Mouse (Mus musculus) right cerebral cortex, adult 18-20 months (tissue): Measurements from ENCODE around the gene Mtg1.
"Not testable (repeated sequence)": the region's sequence is repeated elsewhere in the genome, so short reads cannot be mapped to it uniquely, and the experiment has no call there.

Experiments
- DNase-seq: peaks from one replicate; pipeline ENCODE4 v3.0.0; 2022; ENCODE audit warnings: mixed read lengths

Gene Mtg1

DNA sequence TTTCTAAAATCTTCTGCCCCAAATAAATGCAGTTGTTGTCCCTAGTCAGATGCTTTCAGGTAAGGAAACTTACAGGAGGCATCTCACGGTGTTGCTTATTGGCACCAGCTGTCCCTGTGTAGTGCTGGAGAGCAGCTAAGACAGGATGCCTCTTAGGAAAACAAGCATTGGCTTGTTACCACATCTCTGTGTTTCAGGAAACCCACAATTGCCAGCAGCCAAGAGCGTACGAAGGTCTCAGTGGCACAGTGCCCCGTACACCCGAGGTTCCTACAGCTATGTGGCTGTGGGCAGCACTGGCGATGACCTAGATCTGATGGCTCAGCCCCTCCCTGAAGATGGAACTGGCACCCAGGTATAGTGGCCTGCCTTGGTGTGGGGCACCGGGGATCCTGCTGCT lies 5.2 kb upstream of the Mtg1 start:
- DNase-seq, result not testable (repeated sequence)

DNA sequence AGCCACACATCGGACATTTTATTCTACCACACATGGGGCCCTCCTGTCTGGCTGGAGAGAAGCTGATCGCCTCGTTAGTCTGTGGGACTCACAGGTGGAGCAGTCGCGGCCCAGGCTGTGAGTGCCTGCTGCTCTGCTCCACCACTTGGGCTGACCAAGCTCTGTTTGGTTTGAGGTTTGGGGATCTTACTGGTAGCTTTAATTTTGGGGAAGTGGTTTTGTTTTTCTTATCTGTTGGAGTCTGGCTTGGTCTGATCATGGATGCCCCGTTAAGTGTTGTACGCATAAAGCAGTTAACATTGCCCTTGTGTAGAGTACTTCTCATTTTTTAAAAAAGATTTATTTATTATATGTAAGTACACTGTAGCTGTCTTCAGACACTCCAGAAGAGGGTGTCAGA lies 3.3 kb upstream of the Mtg1 start:
- DNase-seq, result not testable (repeated sequence)

DNA sequence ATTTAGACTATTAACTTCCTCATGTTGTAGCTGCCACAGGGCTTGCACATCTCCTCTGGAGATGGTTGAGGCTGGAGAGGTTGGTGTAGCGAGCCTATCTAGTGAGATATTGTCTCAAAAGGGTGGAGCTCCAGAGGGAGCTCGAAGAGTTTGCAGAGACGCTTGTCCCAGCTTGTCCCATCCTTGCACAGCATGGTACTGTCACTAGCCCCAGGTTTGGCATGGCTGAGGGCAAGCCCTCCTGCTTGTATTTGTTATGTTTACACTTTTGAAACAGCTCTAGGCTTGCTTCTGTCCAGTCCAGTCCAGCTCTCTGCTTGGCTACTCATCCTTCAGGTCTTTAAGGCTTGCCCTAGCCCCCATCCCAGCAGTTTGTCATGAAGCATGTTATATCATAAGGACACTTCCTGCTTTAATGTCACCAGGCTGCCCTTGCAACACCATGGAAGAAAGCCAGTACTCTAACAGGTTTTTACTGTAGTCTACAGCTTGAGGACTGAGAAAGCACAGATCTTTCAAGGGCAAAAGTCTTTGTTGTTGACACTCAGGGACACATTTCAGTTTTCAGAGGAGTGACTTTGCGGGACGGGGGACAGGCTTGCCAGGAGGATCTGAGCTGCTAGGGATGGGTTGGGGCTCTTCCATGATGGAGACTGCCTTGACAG lies 2.1 kb upstream of the Mtg1 start:
- no peak for DNase-seq

DNA sequence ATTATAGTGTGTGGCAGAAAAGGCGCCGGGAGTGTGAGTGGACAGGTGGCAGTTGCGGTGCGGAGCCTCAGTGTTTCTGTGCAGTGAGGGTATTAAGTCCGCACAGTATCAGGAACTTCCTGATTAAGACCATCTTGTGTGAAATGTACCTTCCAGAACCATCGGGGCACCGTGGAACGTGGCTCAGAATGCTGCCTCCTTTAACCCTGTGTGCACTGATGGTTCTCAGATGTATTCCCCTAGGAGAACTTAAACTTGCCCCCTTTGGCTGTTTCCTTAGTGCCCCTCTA lies 602 bp downstream of the Mtg1 start:
- no peak for DNase-seq

DNA sequence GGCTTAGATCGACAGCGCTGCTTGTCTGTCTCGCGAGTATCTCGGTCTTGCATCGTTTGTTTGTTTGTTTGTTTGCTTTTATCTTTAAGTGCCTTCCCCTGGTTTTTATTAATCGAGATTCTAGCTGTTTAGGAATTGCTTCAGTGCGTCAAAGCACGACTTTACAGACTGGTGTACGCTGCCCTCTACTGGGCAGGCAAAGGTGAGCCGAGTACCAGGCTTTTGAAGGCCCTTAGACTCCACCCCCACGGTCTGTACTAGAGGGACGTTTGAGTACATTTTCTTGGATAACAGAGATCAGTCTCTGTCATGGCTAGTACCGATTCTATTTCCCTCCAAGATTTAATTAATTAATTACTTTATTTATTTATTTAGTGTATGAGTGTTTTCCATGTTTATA lies 4.0 kb downstream of the Mtg1 start:
- DNase-seq, result peak; percentile 51

DNA sequence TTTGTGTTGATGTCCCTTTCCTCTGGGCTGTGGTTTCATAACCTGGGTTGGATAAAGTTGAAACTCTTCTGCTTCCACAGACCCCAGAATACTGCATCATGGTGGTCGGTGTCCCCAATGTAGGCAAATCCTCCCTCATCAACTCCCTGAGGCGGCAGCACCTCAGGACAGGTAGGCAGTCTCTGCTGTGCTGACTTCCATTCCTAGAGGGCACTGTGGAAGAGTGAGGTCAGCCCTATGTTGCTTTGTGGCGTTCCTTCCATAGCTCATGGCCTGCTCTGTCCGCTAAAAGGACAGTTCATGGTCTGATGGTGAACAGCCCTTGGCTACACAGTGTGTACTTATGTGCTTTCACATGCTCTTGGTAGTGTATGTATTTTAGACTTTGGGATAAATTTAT lies 7.2 kb downstream of the Mtg1 start:
- no peak for DNase-seq

DNA sequence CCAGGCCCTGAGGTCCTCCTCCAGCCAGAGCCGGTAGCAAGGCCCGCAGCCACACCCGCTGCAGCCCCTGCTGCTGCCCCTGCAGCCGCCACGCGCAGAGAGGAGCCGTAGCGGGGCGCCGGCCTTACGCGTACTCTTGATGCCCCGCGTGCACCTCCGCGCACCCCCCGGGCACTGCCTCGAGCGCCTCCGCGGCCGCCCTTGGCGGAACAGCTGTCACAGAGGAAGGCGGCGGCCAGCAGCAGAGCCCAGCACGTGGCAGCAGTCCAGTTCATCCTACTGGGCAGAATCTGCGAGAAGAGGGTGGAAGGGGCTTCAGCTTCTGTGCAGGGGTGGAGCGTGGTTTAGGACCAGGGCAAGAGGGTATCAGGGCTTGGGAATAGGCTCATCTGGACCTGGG lies 16.0 kb downstream of the Mtg1 start:
- DNase-seq, result peak; percentile 69

DNA sequence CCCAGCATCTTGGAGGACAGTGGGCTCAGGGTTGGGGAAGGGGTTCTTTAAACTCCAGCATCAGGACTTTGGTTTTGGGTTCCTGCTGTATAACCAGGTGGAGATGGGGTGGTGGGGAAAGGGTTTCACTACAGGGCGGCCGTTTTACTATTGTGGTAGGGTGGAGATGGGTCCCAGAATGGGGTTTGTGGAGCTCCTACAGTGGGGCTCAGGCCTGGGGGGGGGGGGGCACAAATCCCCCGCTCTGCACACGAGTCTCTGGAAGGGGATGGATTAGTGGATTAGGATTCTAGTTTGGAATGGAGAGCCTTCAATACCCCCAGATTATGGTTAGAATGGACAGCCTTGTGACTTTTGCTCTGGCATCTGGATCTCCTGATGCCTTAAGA lies 16.5 kb downstream of the Mtg1 start:
- no peak for DNase-seq

DNA sequence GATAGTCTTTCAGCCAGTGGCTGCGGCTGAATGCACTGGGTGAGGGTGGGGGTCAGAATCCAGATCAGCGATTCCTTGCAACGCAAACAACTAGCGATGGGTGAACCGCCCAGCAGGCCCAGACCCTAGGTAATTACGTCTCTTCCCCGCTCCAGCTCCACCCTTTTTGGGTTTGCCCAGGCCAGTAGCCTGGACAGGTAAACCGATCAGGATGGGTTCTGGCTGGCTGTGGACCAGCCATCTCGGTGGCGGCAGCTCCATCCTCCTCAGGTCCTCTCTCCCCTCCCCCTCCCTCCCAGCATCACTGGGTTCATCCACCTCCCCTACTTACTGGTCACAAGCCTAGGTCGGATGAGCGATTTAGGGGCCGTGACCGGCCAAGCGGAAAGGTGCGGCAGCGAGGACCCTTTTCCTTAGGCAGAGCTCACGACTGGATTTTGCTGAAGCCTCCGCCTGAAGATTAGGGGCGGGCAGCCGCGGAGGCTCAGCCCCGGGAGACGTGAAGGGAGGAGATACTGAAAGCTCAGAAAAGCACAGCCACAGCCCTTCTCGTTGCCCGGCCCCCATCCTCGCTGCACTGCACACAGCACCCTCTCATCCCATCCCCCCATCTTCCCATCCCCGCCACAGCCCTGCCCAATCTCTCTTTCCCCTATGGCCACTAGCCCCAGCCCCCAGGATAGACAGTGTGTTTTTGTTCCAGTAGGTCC lies 17.0 kb downstream of the Mtg1 start, which contains the start of gene Sprn:
TSS of gene Sprn (minus strand) at position 660 of the 710 bp plus-strand sequence.
- DNase-seq, result peak; percentile 89

DNA sequence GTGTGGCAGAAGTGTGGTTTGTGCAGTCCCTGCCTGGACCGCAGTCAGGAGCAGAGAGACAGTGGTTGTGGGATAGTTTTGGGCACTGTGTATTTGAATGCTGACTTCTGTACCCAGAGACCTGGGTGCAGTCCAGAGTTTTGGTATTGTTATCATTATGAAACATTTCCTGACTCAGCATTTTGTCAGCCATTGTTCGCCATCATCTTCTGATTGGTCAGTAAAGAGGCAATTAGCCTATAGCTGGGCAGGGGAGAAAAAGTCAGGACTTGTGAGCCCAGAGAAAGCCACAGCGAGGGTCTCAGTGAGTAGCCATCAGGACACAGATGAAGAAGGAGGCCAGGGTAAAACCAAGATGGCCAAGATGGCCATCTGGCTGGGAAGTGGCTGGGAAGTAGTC lies 23.0 kb downstream of the Mtg1 start:
- DNase-seq, result no peak

DNA sequence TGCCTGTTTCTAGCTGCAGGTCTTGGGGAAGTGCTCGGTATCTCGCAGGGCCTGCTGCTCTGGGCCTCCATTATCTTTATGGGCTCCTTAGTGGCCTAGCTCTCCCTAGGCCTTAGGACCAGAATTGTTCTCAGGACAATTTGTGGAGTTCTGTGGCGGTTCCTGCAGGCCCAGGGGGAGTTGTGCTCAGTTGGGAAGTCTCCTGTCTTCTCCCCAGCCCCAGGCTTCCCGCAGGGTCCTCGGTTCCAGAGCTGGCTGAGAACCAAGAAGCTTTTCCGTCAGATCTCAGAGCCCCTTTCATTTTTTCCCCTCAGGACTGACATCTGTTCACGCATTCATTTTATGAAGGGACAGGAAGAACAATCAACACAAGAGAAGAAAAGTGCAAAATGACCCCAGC lies 27.3 kb downstream of the Mtg1 start, which contains the start of gene Olfr522:
TSS of gene Olfr522 (minus strand) at position 101 of the 400 bp plus-strand sequence.
- DNase-seq, result no peak

DNA sequence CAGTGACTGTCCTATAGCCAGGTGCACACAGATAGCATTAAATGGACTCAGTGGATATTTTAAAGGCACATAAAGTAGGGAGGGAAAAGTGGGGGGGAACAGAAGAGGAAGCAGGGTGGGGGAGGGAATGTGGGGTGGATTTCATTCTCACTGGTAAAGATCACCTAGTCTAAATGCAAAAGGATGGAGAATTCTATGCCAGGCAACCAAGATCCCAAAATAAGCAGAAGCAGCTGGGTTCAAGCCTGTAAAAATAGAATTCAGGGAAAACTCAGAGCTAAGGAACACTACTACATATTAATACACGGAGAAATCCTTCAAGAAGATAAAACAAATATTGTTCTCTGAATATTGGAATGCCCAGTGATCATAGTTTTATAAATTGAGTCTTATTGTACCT lies 30.6 kb downstream of the Mtg1 start:
- no peak for DNase-seq

DNA sequence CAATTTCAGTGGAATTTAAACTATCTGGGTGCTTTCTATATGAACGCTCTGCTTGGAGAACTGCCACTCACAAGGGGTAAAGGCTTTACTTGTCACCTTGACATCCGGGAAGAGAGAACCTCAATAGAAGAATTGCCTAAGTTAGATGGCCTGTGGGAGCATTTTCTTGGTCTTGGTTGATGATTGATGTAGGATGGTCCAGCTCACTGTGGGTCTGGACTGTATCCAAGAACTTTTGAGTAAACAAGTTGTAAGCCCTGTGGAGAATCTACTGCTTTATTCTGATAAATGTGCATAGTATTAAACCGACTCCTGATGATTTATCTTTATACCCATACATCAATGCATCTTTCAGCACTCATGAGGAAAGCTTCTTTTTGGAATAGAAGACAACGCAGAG lies 32.0 kb downstream of the Mtg1 start:
- no peak for DNase-seq

DNA sequence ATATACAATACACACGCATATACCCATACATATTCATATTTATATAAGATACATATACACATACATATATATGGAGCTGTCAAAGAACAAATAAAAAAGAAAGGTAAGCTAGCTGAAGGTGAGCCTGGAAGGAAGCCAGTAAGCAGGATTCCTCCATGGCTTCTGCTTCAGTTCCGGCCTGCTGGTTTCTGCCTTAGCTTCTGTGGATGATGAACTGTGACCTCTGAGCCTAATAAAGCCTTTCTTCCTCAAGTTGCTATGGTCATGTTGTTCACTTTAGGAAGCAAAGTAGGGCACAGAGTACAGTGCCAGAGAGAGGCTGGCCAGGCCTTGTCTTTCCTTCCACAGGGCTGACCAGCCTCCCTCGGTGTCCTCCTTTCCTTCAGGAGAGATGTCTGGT lies 33.5 kb downstream of the Mtg1 start:
- DNase-seq, result no peak

DNA sequence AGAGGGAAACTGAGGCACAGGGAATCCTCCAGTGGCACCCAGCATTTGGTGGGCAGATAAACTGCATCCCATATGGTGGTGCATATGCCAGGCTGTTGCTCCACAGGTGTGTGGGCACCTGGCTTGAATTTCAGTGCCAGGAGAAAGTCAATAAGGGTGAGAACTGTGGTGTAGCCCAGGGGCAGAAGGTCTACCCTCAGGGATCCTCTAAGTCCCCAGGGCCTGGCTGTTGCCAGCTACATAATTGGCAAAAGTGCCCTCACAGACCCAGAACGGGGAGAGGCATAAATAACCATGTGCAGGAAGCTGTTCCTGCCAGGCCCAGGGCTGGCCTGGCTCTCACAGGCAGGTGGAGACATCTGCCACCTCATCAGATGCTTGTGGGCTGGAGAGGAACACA lies 35.6 kb downstream of the Mtg1 start, which contains the start of gene Olfr523:
TSS of gene Olfr523 (plus strand) at position 282 of the 400 bp plus-strand sequence.
- no peak for DNase-seq

DNA sequence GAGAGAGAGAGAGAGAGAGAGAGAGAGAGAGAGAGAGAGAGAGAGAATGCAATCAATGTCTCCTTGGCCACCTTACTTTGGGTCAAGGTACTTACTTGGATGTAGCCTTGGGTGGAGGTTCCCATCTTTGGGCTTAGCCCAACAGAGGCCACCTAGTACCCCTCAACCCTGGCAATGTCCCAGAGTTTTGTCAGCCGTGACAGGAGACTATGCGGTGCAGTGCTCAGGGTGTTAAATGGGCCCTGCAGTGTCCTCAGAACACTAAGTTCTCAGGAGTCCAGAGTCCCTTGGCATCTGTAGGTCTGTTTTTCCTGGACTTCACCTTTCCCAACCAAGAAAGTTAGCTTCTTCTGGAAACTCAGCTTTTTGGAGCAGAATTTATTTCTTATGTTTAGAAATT lies 41.8 kb downstream of the Mtg1 start:
- DNase-seq, result no peak

DNA sequence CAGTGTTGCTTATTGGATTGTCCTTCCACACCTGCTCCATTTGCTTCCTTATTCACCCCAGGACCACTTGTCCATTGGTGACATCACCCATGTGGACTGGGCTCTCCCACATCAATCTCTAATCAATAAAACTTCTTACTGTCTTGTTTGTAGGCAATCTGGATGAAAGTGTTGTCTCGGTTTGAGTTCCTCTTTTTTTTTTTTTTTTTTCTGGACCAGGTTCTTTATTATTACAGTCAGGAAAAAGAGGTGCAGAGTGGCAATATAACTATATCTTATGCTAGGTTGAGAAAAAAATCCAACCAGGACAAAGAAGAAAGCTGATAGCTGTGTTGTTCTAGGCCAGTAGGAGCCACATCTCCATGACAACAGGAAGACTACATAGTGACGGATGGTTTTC lies 43.3 kb downstream of the Mtg1 start:
- DNase-seq, result no peak

DNA sequence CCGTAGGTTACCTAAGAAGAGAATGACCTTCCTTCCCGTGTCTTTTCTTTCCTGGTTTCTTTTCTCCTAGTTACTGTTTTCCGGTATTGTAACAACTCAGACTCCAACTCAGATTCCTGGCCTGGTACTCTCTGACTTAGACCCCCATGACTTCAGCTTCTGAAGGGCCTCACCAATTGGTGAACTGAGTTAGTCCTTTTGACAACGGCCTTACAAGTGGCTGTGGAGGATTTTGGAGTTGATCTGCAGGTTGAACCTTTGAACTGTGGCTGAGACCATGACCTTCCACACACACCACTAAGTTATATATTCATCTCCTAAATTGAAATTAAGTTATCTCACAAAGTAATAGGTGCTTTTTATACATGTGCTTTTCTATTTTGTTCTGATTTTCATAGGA lies 46.8 kb downstream of the Mtg1 start:
- no peak for DNase-seq

DNA sequence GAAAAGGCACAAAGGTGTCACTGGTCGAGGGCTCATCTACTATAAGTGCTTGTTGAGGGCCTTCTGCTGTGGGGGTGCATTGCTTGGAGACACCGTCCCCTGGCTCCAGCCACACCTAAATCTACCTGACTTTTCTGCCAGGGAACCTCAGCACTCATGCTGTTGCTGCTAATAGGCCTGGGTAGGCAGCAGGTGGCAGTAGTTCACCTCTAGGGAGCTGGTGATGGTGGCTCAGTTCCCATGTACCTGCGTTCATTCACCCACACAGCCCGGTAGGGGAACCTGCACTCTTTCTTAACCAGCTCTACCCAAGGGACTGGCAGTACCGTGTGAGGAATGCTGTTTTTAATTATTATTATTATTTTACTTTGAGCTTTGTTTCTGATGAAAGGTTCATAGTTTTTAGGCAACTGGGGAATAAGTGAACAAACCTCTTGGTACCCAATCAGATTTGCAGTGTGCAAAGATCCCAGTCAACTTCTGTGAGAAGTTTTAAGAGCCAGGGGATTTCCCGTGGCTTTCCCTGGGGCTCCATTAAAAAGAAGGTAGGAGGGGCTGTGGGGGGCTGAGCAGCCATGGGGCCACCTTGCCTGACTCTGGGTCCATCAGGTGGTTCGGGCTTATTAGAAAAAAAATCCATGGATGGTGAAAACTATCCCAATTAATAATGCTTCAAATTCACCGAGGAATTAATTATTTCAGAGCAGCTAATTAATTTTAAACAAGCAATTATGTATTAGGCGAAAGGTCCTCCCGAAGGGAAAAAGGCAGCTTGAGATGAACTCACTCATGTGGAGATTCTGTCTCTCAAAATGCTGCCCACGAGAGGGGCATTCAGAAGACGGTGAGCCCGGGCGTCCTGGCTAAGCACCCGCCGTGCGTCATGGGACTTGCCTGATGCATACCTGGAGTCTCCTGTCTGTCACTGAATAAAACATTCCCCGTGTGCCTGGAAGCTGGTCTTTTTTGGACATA lies 49.6 kb downstream of the Mtg1 start:
- peak; percentile 41 for DNase-seq

DNA sequence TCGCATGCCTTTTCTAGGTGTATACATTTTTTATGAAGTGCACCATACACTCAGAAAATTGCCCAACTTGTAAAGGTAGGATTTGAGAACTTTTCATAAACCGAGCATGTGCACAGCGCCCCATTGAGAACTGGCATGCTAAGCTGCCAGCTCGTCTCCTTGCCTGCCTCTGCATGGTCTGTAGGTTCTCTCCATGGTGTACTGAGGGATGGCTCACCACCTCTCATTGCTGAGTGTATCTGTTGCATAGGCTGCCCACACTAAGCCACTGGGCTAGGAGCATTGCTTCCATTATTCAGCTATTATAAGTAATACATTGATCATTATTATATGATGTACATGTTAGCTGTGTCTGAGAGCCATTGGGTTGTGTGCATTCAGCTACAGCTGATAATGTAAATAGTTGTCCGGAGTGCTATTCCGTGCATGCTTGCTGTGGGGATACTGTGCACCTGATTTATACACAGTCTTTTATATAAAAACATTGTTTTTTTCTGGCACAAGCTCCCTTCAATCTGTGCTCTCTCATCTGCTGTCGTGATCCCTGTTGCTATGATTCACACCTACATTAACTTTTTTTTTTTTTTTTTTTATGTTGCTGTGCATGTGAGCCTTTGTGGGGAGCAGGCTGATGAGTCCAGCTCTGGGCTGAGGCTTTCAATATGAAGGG lies 50.5 kb downstream of the Mtg1 start:
- peak; percentile 13 for DNase-seq

DNA sequence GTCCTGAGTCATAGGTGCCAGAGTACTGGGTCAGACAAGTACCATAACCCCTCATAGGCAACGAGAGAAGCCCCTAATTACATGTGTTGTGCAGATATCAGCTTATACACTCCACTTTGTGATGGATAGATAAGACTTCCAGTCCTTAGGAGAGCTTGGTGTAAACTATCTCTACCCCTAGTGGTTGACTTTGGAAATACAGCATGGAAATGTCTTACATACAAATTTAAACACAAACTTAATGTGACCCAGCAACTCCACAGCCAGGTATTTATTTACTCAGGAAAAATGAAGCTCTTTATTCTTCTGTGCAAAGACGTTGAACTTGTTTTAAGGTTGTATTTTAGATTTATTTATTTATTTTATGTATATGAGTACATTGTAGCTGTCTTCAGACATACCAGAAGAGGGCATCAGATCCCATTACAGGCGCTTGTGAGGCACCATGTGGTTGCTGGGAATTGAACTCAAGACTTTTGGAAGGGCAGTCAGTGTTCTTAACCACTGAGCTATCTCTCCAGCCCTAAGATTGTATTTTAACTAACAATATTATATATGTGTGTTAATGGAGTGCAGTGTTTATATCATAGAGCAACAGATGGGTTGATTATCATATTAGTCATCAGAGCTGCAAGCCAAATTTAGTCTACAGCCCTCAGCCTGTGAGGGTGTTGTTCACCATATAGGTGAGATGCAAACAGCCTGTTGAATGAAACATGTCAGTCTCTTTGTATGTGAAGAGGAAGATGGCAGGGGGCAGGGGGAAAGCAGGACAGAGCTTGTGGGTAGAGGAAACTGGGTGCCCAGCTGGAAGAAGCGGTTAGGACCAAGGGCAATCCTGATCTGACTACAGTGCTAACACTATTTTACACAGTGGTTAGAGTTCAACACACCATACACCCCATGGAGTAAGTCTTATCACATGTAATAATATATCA lies 51.3 kb downstream of the Mtg1 start:
- no peak for DNase-seq

DNA sequence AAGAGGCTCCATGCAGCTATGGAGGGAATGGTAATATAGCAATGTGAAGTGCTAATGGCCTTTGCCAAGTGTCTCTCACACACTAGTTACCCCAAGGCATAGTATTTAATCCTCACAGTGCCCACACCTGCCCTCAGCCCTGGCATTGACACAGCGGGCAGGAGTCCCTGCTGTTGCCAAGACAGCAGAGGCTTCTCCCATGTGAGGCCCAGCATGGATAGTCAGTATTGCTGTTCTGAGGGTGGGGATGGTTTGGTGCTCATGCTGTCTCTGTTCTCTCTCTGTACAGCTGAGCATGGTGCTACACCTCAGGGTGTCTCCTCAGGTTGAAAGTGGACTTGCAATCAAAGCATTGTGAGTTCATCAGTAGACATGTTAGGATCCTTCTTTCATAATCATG lies 53.1 kb downstream of the Mtg1 start:
- no peak for DNase-seq
